Mouse (Mus musculus) bone marrow, adult 2 months (tissue): ENCODE data around the gene Tcam1. TPM values are rescaled to one million over a fixed set of nuclear protein-coding genes. Genes with fewer than 3 reads are reported as not detected.
"Not testable (repeated sequence)": the region's sequence is repeated elsewhere in the genome, so short reads cannot be mapped to it uniquely, and the experiment has no call there.

Experiments used
- H3K27ac ChIP-seq: fragments of 200-500 bp; 2 replicates; pipeline ENCODE4 v1.5.1; 2012; ENCODE audit warnings: low read depth, mild to moderate bottlenecking, control low read depth, inconsistent platforms, low read length; ENCODE audit not compliant: control insufficient read depth, poor library complexity, insufficient read depth
- H3K4me1 ChIP-seq: fragments of 200-500 bp; 2 replicates; pipeline ENCODE4 v1.6.1; 2011; ENCODE audit warnings: low read length; ENCODE audit not compliant: control insufficient read depth, insufficient read depth
- H3K4me3 ChIP-seq: fragments of 200-500 bp; replicated peaks from 2 replicates; pipeline ENCODE3; 2011; ENCODE audit warnings: mild to moderate bottlenecking, low read depth, low read length, control low read depth; ENCODE audit not compliant: control insufficient read depth
- CTCF ChIP-seq: fragments of 200-500 bp; IDR thresholded peaks from 2 replicates; pipeline ENCODE4 v1.5.1; 2011; ENCODE audit warnings: low read length, control low read depth; ENCODE audit not compliant: control insufficient read depth, insufficient read depth
- POLR2A ChIP-seq: fragments of 200-500 bp; IDR thresholded peaks from 2 replicates; pipeline ENCODE4 v1.6.1; 2011; ENCODE audit warnings: low read depth, mild to moderate bottlenecking, control low read depth, low read length, borderline replicate concordance; ENCODE audit not compliant: control insufficient read depth
- WGBS: fragments of 180-500 bp; shearing (Covaris S2); methylation state at CpG from one replicate; pipeline ENCODE4 v1.1.7; 2018; 5-methylcytosine and 5-hydroxymethylcytosine counted together
- polyA plus RNA-seq: library from polyadenylated mRNA; stranded (reverse); fragments of >200 nt; gene quantifications from 2 replicates; pipeline ENCODE4 v1.2.4, GENCODE M21; 2011; ENCODE audit warnings: low replicate concordance; ENCODE audit not compliant: missing spikeins, insufficient read depth, insufficient read length

The Tcam1 gene
- not detected in 2 replicates for polyA plus RNA-seq

DNA sequence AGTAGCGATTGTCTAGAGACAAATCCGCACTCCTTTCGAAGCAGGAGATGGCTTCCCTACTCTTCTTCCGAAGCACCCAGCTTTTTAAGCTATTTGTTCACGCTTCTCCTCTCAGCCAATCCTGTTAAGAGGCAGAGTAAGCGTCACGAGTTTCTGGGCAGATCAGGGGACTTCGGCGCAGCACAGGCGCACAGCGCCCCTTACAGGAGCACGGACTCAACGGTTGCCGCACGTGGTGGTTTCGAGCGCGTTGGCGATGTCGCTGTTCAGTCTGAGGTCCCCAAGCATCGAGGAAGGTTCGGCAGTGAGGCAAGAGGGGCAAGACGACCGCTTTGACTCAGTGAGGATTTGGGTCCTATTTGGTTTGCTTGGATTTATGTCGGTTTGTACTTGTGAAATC lies at the start of gene Tcam1:
Gene Tcam1 (plus strand): TSS at position 219 of the 400 bp plus-strand sequence.
- H3K4me3 ChIP-seq, result peak within 1 kb of the TSS; percentile 44
- H3K4me1 ChIP-seq, result peaks cover 6% of the 10 kb centered on the region
- peak; percentile 60; the same call in 1 of the 2 replicates for TF ChIP-seq POLR2A
- TF ChIP-seq CTCF, result peak; percentile 92
- no peak within 1 kb of the TSS for H3K27ac ChIP-seq
- 2% methylated on average over 25 of the region's 25 CpGs for WGBS

DNA sequence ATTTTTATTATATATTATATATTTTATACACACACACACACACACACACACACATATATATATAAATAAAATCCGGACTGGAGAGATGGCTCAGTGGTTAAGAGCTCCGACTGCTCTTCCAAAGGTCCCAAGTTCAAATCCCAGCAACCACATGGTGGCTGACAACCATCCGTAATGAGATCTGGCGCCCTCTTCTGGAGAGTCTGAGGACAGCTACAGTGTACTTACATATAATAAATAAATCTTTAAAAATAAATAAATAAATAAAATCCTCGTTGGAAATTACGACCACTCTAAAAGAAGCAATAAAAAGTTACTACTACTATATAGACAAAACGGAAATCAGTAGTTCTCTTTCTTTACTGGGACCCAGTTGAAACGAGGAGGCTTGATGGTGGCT lies 42.5 kb upstream of the Tcam1 start:
- H3K4me1 ChIP-seq, H3K27ac ChIP-seq, H3K4me3 ChIP-seq: not testable (repeated sequence)
- whole genome bisulfite sequencing, result 83% methylated on average over 8 of the region's 8 CpGs

- Histone ChIP-seq H3K4me1 (no peaks in the 10 kb centered on the region), H3K4me3 (no peak overlapping the region), H3K27ac (no peak overlapping the region)
- TF ChIP-seq POLR2A (no peak), CTCF (peak; percentile 52)
- 90% methylated on average over 1 of the region's 1 CpGs for WGBS
Observed at GRCm38 (mm10) chr11:106246834-106247233, 29.6 kb upstream of the Tcam1 start.

- no peak overlapping the region for H3K27ac ChIP-seq
- H3K4me1 ChIP-seq, result no peaks in the 10 kb centered on the region; the same call in 1 of the 2 replicates
- TF ChIP-seq CTCF (no peak), POLR2A (no peak)
- H3K4me3 ChIP-seq, result no peak overlapping the region
- 88% methylated on average over 7 of the region's 7 CpGs for WGBS
Observed at GRCm38 (mm10) chr11:106249326-106249725, 27.1 kb upstream of the Tcam1 start.

GRCm38 (mm10) chr11:106254767-106255166 lies 21.7 kb upstream of the Tcam1 start:
- Histone ChIP-seq H3K27ac (no peak overlapping the region), H3K4me1 (peaks cover 4% of the 10 kb centered on the region), H3K4me3 (no peak overlapping the region)
- 12% methylated on average over 2 of the region's 2 CpGs for WGBS
- TF ChIP-seq POLR2A (no peak), CTCF (no peak)

DNA sequence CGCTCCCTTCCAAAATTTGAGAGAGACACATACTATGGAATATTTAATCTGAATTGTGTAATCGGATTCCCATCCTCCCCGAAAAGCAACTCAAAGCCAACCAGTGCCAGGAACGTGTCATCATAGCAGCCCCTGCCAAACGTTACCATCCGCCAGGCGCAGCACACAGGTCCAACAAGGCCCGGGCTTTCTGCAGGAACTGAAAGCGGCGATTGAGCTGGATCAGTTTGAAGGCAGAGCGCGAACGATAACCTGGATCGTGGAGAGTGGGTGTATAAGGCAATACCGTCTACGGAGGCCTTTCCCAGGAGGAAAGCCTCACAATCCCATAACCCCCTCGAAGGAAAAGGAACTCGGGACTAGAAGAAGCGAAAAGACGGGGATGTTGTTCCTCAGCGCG lies 21.3 kb upstream of the Tcam1 start:
- Histone ChIP-seq H3K4me3 (peak overlapping the region; percentile 99), H3K27ac (peak overlapping the region; percentile 21; the same call in 1 of the 2 replicates), H3K4me1 (peaks cover 4% of the 10 kb centered on the region)
- TF ChIP-seq CTCF (no peak), POLR2A (no peak)
- WGBS, result 2% methylated on average over 22 of the region's 22 CpGs

DNA sequence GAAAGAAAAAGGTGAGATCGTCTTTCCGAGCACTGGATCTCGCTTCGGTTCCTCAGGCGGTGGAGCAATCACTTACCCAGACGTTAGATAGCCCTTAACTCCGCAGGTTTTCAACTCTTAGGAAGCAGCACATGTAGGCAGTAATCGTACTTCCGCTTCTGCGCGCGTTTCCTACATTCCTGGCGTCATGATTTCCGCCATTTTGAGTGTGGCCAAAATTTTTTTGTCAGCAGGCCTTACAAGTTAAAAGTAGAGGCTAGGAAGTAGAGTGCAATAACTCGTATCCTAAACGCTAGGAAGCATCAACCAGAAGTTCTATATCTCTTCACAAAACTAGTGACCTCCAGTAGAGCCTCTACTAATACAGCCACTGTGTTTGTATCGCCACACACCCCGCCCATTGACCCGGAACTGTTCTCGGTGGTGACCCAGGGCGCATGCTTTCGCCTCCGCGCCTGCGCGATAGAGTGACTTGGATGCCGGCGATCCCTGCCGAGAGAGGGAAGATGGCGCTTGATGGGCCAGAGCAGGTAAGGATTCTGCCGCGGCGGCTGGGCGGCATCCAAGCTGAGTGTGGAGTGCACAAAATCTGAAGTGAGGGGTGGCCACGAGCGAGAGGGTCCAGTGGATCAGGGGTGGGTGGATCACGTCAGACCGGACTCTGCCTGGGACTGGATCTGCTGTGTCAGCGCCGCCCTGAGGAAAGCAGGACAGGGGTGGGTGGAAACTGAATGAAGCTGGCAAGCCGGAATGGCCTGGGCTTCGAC lies 20.6 kb upstream of the Tcam1 start, which contains the start of the genes Ftsj3 and Psmc5:
Gene Ftsj3 (minus strand): TSS at position 395 of the 767 bp plus-strand sequence.
Gene Psmc5 (plus strand): TSS at position 470 of the 767 bp plus-strand sequence.
- under 1% methylated on average over 42 of the region's 42 CpGs for WGBS
- Histone ChIP-seq H3K27ac (peak within 1 kb of the TSS; percentile 69), H3K4me1 (peaks cover 4% of the 10 kb centered on the region), H3K4me3 (peak within 1 kb of the TSS; percentile 99)
- TF ChIP-seq POLR2A (peak; percentile 80; the same call in 1 of the 2 replicates), CTCF (no peak)

DNA sequence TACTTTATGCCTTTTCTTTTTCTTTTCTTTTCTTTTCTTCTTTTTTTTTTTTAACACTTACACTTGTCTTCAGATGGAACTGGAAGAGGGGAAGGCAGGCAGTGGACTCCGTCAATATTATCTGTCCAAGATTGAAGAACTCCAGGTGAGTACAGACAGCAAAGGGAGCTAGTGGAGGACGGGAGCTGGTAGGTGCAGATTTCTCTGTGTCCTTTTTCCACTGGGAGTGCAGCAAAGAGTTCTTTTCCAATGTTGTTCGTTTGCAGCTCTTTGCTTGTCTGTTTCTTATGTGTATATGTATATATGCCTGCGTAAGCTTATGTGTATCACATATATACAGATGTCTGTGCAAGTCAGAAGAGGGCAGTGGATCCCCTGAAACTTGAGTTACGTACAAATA lies 19.7 kb upstream of the Tcam1 start:
- WGBS, result 75% methylated on average over 5 of the region's 5 CpGs
- TF ChIP-seq CTCF (no peak), POLR2A (no peak)
- no peak overlapping the region for H3K27ac ChIP-seq
- peaks cover 4% of the 10 kb centered on the region for H3K4me1 ChIP-seq
- peak overlapping the region; percentile 99 for H3K4me3 ChIP-seq
